Mouse (Mus musculus): Measurements from ENCODE around the gene Gxylt2. TPM values are rescaled to one million over a fixed set of nuclear protein-coding genes. Genes with fewer than 3 reads are reported as not detected.

Gxylt2 gene
- polyA plus RNA-seq, 1 experiment, result 0.43 TPM

GRCm38 (mm10) chr6:100807746-100808145 is 103.2 kb downstream of the Gxylt2 start:
- no peaks in the 10 kb centered on the region for H3K27me3 ChIP-seq (ENCODE audit: control insufficient read depth, insufficient read depth, low read length)
- 56% methylated on average over 1 of the region's 1 CpGs for WGBS
- TF ChIP-seq CTCF (IDR thresholded peaks at IDR 0.05; ENCODE audit: extremely low read depth, insufficient read length, insufficient replicate concordance, low read depth, low read length) (no peak), POLR2A (IDR thresholded peaks at IDR 0.05; ENCODE audit: low read depth, low read length) (no peak)
- H3K4me1 ChIP-seq (ENCODE audit: control insufficient read depth, insufficient read depth, insufficient read length, low read length), result no peaks in the 10 kb centered on the region
- H3K36me3 ChIP-seq (ENCODE audit: control insufficient read depth, insufficient read depth, low read length), result no peaks in the 10 kb centered on the region
- no peak overlapping the region for H3K27ac ChIP-seq (ENCODE audit: insufficient read depth, low read depth, low read length)
- H3K4me3 ChIP-seq (ENCODE audit: low read depth, low read length), result no peak overlapping the region

- Histone ChIP-seq H3K4me1 (ENCODE audit: control insufficient read depth, insufficient read depth, insufficient read length, low read length) (no peaks in the 10 kb centered on the region), H3K4me3 (ENCODE audit: low read depth, low read length) (no peak overlapping the region), H3K36me3 (ENCODE audit: control insufficient read depth, insufficient read depth, low read length) (no peaks in the 10 kb centered on the region), H3K27me3 (ENCODE audit: control insufficient read depth, insufficient read depth, low read length) (no peaks in the 10 kb centered on the region), H3K27ac (ENCODE audit: insufficient read depth, low read depth, low read length) (no peak overlapping the region)
- TF ChIP-seq CTCF (IDR thresholded peaks at IDR 0.05; ENCODE audit: extremely low read depth, insufficient read length, insufficient replicate concordance, low read depth, low read length) (no peak), POLR2A (IDR thresholded peaks at IDR 0.05; ENCODE audit: low read depth, low read length) (no peak)
- WGBS, result 85% methylated on average over 6 of the region's 6 CpGs
Observed at GRCm38 (mm10) chr6:100808221-100808778, 103.8 kb downstream of the Gxylt2 start.

GRCm38 (mm10) chr6:100810117-100810516 is 105.6 kb downstream of the Gxylt2 start:
- H3K27me3 ChIP-seq (ENCODE audit: control insufficient read depth, insufficient read depth, low read length), result no peaks in the 10 kb centered on the region

GRCm38 (mm10) chr6:100811731-100812130 is 107.2 kb downstream of the Gxylt2 start:
- Histone ChIP-seq H3K27ac (ENCODE audit: insufficient read depth, low read depth, low read length) (no peak overlapping the region), H3K27me3 (ENCODE audit: control insufficient read depth, insufficient read depth, low read length) (no peaks in the 10 kb centered on the region), H3K36me3 (ENCODE audit: control insufficient read depth, insufficient read depth, low read length) (no peaks in the 10 kb centered on the region), H3K4me1 (ENCODE audit: control insufficient read depth, insufficient read depth, insufficient read length, low read length) (no peaks in the 10 kb centered on the region), H3K4me3 (ENCODE audit: low read depth, low read length) (no peak overlapping the region)
- TF ChIP-seq POLR2A (IDR thresholded peaks at IDR 0.05; ENCODE audit: low read depth, low read length) (no peak), CTCF (IDR thresholded peaks at IDR 0.05; ENCODE audit: extremely low read depth, insufficient read length, insufficient replicate concordance, low read depth, low read length) (no peak)
- WGBS, result 84% methylated on average over 3 of the region's 3 CpGs

More at GRCm38 (mm10) chr6:100810117-100810516, 105.6 kb downstream of the Gxylt2 start:
- TF ChIP-seq POLR2A (IDR thresholded peaks at IDR 0.05; ENCODE audit: low read depth, low read length) (no peak), CTCF (IDR thresholded peaks at IDR 0.05; ENCODE audit: extremely low read depth, insufficient read length, insufficient replicate concordance, low read depth, low read length) (no peak)
- Histone ChIP-seq H3K36me3 (ENCODE audit: control insufficient read depth, insufficient read depth, low read length) (no peaks in the 10 kb centered on the region), H3K27ac (ENCODE audit: insufficient read depth, low read depth, low read length) (no peak overlapping the region), H3K4me1 (ENCODE audit: control insufficient read depth, insufficient read depth, insufficient read length, low read length) (no peaks in the 10 kb centered on the region), H3K4me3 (ENCODE audit: low read depth, low read length) (no peak overlapping the region)
- 86% methylated on average over 4 of the region's 4 CpGs for WGBS

- Histone ChIP-seq H3K36me3 (ENCODE audit: control insufficient read depth, insufficient read depth, low read length) (no peaks in the 10 kb centered on the region), H3K4me3 (ENCODE audit: low read depth, low read length) (no peak overlapping the region), H3K27me3 (ENCODE audit: control insufficient read depth, insufficient read depth, low read length) (no peaks in the 10 kb centered on the region), H3K4me1 (ENCODE audit: control insufficient read depth, insufficient read depth, insufficient read length, low read length) (no peaks in the 10 kb centered on the region; the same call in none of the 2 replicates), H3K27ac (ENCODE audit: insufficient read depth, low read depth, low read length) (no peak overlapping the region)
- TF ChIP-seq CTCF (IDR thresholded peaks at IDR 0.05; ENCODE audit: extremely low read depth, insufficient read length, insufficient replicate concordance, low read depth, low read length), result no peak
- TF ChIP-seq POLR2A (IDR thresholded peaks at IDR 0.05; ENCODE audit: low read depth, low read length), result no peak
- WGBS, result 30% methylated on average over 2 of the region's 2 CpGs
Observed at GRCm38 (mm10) chr6:100821367-100821766, 116.8 kb downstream of the Gxylt2 start.

GRCm38 (mm10) chr6:100823356-100823755 is 118.8 kb downstream of the Gxylt2 start:
- H3K36me3 ChIP-seq (ENCODE audit: control insufficient read depth, insufficient read depth, low read length), result no peaks in the 10 kb centered on the region
- H3K27me3 ChIP-seq (ENCODE audit: control insufficient read depth, insufficient read depth, low read length), result no peaks in the 10 kb centered on the region
- H3K4me1 ChIP-seq (ENCODE audit: control insufficient read depth, insufficient read depth, insufficient read length, low read length), result no peaks in the 10 kb centered on the region; the same call in none of the 2 replicates
- no peak overlapping the region for H3K4me3 ChIP-seq (ENCODE audit: low read depth, low read length)
- WGBS, result 93% methylated on average over 1 of the region's 1 CpGs
- H3K27ac ChIP-seq (ENCODE audit: insufficient read depth, low read depth, low read length), result no peak overlapping the region
- no peak for TF ChIP-seq POLR2A (IDR thresholded peaks at IDR 0.05; ENCODE audit: low read depth, low read length)
- TF ChIP-seq CTCF (IDR thresholded peaks at IDR 0.05; ENCODE audit: extremely low read depth, insufficient read length, insufficient replicate concordance, low read depth, low read length), result no peak

GRCm38 (mm10) chr6:100824381-100824965 is 119.9 kb downstream of the Gxylt2 start:
- 80% methylated on average over 7 of the region's 7 CpGs for WGBS
- Histone ChIP-seq H3K36me3 (ENCODE audit: control insufficient read depth, insufficient read depth, low read length) (no peaks in the 10 kb centered on the region), H3K27me3 (ENCODE audit: control insufficient read depth, insufficient read depth, low read length) (no peaks in the 10 kb centered on the region), H3K4me3 (ENCODE audit: low read depth, low read length) (no peak overlapping the region), H3K27ac (ENCODE audit: insufficient read depth, low read depth, low read length) (no peak overlapping the region), H3K4me1 (ENCODE audit: control insufficient read depth, insufficient read depth, insufficient read length, low read length) (no peaks in the 10 kb centered on the region; the same call in none of the 2 replicates)
- TF ChIP-seq POLR2A (IDR thresholded peaks at IDR 0.05; ENCODE audit: low read depth, low read length) (no peak), CTCF (IDR thresholded peaks at IDR 0.05; ENCODE audit: extremely low read depth, insufficient read length, insufficient replicate concordance, low read depth, low read length) (no peak)
